Mouse (Mus musculus) heart, adult 2 months (tissue): Measurements from ENCODE around the gene Cemip2.

Experiments used
- CTCF ChIP-seq: fragments of 200-600 bp; IDR thresholded peaks from 2 replicates; pipeline ENCODE4 v1.8.1; 2022; ENCODE audit warnings: antibody characterized with exemption, mild to moderate bottlenecking, moderate library complexity
- POLR2A ChIP-seq: fragments of 200-500 bp; IDR thresholded peaks from 2 replicates; pipeline ENCODE4 v1.6.1; 2011; ENCODE audit warnings: mild to moderate bottlenecking, low read depth, low read length, control low read depth; ENCODE audit not compliant: insufficient read depth

- peak; percentile 96 for TF ChIP-seq CTCF
- TF ChIP-seq POLR2A: no peak
These were observed 30.8 kb upstream of the Cemip2 start for GRCm38 (mm10) chr19:21747356-21747755.
